Mouse (Mus musculus) layer of hippocampus, adult 8-10 months (tissue): Measurements from ENCODE around the gene Sipa1l3. TPM values are rescaled to one million over a fixed set of nuclear protein-coding genes. Genes with fewer than 3 reads are reported as not detected.
A peak's percentile ranks its signal among the peaks of the same experiment; 100 is the strongest.

Experiments
- DNase-seq, 2 experiments: peaks; one replicate each; pipeline ENCODE4 v3.0.0; 2022; ENCODE audit warnings: low spot score in 2 of 2
- total RNA-seq, 4 experiments: library from RNA; stranded (reverse); gene quantifications; 2 replicates each; pipeline ENCODE4 v1.2.4; 2022

Sipa1l3 gene
- total RNA-seq, 4 experiments from 2014 or later, result 158 to 231 (median 197) TPM

DNA sequence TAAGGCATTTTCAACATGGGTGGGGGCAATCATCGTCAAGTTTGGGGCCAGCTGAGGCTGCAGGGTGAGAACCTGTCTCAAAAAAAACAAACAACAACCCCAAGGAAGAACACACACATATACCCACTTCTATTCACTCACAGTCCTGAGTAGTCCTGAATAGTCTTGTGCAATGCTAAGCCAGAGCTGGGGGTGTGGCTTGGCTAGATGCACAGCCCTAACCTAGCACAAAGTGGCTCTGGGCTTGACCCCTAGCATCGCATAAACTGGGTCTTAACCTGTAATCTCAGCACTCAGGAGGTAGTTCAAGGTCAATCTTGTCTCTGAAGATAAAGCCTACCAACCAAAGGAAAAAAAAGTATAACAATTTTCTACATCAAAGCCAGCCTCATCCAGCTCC lies 101.5 kb downstream of the Sipa1l3 start:
- no peak for DNase-seq

DNA sequence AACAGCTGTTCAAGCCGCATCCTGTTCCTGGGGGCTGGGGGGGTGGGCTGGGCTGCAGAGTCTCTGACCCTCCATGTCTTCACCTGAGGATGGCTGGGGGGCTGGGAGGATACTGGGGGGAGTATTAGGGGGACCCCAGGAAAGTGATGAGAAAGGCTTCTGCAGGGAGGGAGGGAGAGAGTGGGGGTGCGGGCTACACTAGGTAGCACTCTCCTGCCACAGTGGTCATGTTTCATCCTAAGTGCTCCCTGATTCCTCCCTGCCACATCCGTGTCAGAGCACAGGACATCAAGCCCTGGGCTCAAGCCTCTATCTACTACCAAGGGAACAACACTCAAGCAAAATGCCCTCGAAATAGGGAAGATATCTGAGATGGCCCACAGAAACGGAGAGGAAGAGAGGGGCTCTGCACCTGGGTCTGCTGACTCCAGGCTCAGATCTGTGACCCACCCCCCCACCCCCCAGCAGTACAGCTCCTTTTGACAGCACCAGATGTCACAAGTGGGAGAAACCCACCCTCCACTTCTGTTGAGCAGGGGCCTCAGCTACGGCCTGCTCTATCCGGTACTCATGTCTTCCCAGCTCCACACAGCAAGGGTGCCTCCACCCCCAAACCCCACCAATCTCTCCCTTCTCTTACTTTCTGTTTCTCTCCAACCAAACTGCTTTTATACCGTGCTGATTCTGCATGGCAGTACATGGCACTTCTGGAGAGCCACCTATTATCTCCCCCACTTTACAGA lies 106.4 kb downstream of the Sipa1l3 start:
- no peak for DNase-seq

DNA sequence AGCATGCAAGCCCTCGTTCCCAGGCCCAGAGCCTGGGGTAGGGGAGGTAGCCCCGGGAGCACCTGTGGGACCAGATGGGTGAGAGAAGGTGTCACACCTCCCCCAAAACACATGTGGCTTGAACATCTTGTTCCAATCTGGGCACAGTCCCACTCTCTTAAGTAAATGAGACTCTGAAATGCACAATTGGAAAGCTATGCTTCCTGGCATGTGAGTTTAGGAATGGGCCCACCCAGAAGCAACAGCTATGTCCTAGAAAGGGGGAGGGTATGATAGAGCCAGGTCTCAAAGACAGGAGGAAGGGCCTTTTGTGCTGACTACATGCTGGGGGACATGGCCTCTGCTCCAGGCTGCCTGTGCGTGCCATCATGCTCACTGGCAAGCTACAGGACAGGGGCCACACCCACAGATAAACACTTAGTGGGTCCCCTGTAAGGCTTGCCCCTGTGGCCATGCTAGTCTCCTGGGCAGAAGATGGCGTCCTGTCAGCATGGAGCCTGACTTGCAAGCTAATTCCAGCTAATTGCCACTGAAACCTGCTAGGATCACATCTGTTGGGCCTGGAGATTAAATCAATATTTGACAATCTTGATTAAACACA lies 107.1 kb downstream of the Sipa1l3 start:
- DNase-seq, result no peak

DNA sequence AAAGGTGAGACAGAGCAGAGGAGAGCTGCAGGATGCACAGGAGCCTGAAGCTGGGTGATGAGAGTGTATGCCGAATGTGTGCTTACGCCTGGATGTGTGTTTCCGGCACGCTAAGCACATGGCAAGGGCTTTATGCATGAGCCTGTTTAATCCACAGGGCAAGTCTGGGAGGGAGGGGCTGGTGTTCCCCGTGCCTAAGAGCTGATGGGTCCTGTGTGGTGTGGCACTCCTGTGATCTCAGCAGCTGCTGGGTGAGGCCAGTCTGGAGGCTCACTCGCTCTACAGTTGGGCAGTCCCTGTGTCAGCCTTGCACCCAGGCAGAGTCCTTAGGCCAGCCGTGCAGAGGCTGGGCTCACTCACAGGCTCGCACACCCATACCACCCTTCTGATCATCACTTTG lies 108.0 kb downstream of the Sipa1l3 start:
- DNase-seq, result no peak

DNA sequence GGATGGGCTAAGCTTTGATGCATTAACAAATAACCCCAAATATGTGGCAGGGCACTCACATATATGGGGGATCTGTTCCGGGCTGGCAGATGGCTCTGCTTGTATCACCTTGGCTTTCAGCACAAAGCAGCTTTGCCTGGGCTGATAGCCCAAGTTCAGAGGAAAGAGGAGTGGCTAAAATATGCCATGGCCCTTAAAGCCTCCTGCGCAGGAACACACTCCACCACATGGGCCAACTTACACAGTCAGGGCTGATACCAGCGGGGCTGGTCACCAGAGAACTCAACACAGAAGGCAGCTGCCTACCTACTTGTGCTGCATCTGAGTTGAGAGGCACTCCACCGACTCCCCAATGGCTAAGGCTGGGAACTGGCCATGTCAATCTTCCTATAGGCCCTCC lies 111.6 kb downstream of the Sipa1l3 start:
- DNase-seq, result no peak

DNA sequence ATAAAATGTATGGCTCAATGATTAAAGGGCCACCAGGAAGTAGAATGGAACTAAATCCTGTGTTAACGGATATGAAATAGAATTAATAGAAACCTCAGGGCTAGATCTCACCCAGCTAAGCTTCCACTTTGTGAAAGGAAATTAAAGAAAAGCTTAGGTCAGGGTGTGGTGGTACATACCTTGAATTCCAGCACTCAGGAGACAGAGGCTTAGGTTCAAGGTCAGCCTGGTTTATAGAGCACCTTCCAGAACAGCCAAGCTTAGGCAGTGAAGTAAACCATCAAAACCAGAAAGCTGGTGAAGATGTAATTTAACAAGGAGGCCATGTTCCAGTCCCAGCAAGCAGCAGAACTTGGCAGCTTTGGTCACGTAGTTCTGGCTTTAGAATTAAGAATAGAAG lies 114.3 kb downstream of the Sipa1l3 start:
- no peak for DNase-seq

DNA sequence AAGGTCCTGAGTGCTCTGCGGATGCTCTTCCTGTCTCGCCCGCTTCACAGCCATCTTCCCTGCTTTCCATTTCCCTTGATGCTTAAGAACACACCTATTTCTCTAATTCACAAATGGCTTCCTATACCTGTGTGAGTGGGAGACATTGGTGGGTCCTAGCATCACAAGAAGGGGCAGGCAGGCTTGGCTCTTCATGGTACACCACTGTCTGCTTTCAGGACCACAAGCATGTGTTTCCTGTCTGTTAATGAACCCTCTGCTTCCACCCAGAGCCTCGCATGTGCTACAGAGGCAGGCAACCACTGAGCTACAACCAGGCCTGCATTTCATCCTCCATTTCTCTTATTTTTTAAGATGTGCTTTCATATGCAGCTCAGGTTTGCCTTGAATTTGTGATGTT lies 116.4 kb downstream of the Sipa1l3 start:
- no peak for DNase-seq

DNA sequence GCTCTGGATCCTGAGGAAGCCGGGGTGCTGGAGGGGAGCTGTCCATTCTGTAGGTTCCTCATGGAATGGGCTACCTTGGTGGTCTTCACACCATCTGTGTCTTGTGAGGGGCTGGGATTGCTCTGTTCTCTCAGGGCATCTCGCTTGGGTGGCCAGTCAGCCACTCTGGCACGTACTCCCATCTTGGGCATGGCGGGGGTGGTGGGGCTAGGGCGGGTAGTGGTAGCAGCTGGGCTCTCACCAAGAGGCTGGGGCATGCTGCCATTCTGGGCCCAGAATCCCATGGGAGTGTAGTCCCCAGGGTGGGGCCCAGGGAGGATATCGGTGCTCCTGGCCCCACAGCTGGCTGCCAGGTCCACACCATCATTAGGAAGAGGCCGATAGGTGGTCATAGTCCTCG lies 118.0 kb downstream of the Sipa1l3 start:
- no peak for DNase-seq

DNA sequence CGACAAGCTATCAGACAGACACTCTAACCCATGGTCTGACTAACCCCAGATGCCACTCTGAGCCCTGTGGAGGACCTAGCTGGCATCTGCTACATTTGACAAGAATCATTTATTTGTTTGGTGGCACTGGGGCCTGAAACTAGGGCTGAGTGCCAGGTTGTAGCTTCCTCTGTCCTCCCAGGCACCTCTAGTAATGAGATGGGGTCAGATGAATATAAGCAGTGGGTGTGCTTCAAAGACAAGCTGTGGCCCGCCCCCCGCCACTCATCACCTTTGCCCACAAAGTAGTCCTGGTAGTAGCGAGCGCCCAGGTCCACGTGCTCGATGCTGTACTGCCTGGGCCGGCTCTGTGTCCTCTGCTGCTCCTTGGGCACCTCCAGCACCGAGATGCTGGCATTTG lies 119.4 kb downstream of the Sipa1l3 start:
- DNase-seq, result no peak

DNA sequence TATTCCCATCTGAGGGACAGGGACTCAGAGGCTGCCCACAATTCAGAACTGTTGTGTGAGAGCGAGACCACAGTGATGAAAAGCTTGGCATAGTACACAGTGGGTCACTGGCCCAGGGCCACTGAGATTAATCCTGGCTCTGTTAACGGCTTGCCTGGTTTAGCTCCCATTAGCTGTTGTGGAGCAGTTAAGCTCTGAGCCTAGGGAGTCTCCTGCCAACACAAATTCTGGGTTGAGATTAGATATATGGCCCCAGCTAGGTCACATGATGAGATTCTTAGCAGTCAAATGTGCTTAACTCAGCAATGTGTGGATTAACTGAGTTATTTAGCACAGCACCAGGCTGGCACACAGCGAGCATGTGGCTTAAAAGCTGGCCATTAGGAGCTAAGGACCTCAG lies 121.0 kb downstream of the Sipa1l3 start:
- DNase-seq, result no peak

DNA sequence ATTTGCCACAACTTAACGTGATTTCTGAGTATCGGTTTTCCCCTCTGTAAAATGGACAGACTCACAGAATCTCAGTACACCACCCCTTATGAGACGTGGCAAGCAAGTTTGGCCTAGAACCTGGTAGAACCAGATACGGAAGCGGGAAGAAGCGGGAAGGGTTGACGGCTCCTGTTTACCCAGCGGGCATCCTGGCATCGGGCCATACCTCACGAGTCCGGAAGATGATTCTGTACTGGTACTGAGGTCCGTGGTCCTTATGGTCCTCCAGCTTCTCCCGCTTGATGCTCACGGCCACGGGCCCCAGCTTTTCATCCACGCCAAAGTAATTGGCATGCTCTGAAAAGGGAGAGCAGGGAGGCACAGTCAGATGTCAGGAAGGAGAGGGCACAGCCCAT lies 121.5 kb downstream of the Sipa1l3 start:
- DNase-seq, result no peak

DNA sequence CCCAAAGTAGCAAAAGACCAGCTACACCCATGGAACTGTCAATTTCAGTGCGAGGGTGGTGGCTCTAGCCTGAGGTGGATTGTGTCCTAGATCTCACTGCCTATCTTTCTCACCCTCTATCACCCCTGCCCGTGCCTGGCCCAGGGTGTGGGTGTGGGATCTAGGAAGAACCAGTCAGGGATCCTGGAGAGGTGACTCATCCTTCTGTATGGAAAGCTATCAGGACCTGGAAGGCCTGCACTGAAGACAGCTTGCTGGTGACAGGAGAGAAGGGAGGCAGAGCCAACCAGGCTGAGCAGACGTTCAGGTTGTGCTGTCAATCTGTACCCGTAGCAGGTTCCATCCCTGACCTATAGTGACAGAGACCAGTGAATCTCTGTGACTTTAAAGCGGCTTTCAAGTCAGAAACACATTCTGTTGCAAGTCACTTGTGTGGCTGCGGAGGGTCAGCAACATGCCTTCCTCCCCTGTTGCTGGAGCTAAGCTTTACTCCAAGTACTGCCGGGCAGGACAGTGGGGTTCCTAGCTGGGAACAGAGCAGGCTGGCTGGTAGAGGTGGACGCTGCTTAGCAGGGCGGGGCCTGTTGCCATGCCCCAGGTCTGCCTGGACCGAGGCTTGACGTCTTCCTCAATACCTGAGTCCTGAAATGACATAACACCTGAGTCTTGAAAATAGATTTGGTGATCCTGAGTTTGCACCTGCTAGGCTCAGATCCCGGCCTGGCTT lies 122.1 kb downstream of the Sipa1l3 start:
- no peak for DNase-seq

DNA sequence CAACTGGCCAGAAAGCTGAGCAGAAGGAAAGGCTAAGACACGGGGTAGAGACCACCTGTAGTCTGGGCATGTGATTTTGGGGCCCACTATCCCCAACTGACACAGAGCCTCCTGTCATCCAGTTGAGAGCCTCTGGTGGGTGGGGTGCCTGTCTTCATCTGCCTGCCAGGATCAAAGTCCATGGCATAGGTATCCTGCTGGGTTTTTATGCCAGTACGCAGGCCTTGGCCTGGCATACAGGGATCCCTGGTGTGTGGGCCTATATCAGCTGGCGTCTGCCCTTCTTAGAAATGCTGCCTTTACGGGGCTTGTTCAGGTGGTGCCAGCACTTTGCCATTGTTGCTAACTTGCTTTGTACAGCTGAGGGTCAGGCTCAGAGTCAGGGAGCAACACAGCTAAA lies 123.3 kb downstream of the Sipa1l3 start:
- no peak for DNase-seq

DNA sequence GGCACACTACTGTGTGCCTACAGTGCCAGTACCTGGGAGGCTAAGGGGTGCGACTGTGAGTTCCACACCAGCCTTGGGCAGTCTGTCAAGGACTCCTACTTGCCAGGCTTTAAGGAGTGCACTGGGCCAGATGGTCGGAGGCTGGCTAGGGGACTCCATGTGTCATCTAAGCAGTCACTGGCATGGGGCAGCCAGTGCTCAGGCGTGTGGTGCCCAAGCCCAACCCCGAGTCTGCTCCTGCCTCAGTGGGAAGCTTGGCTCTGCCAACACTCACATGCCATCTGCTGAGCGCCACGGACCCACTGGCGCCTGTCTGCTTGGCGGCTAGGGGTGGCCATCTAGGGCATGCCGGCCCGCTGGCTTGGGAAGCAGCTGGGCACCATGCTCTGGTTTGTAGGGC lies 125.1 kb downstream of the Sipa1l3 start:
- DNase-seq, result no peak

DNA sequence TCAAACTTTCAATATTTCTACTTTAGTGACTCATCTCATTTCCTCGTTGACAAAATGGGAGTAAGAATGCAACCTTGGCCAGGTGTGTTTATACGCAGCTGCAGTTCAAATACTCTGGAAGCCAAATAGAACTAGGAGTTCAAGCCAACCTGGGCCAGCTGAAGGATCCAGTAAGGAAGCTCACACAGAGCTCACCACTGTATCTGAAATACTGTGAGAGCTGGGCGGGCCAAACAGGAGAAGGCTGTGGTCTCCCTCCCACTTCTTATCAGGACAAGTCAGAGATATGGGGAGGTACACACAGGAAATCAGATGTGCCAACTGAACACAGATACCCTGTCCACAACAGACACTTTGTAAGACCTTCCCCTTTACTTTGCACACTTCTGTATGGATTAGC lies 125.6 kb downstream of the Sipa1l3 start:
- DNase-seq, result no peak

DNA sequence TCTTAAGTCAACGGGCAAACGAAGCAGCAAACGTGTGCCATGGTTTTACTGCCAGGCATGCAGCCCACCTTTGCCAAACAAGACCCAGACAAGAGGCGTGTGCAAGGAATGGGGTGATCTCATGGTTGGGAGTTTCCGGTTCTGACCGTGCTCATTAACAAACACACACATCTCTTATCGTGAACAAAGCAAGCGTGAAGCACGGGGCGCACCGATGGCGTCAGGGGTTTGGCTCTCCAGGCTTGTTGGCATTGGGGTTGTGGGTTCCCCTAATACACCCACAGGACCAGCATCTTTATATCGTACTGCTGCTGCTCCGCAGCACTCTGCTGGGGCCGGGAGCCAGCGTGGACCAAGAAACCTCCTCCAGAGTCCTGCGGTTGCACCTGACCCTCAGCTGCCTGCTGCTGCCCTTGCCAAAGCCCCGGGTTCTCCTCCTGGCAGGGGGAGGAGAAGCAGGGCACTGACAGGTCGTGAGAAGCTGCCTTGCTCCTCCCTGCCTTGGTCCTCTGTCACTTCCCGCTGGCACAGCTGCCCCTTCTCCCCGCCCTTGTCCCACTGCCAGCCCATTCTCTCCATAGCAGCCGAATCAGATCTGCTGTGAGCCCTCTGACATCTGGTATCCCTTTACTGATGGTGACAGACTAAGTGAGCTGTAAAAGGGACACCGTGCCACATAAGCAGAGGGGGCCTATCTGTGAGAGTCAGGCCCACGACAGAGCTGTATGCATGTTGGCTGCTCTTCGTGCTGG lies 126.5 kb downstream of the Sipa1l3 start:
- DNase-seq, result no peak

DNA sequence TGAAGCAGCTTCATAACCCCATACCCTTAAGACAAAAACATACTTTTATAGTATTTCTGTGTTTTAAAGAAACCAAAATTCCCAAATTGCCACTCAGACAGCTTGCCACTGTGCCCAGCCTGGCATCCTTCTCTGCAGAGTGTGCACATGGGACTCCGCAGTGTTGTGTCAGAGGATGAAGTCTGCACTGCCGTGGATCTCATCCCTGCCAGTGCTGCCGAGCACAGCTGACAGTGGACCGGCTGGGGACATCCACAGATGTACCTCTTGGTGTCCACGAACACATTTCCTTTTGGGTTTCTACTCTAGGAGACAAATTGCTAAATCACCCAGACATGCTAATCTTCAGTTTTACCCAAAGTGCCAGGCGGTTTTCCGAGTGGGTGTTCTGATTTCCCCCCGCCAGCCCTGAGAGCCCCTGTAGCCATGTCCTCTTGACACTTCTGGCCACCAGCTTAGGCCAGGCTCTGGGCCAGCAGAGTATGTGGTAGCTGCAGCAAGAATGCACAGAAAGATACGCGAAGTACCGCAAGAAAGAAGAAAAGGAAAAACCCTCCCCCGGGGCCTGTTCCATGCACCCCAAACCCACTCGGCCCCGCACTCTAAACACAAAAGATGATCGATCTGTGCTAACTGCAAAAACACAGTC lies 127.2 kb downstream of the Sipa1l3 start:
- no peak for DNase-seq

DNA sequence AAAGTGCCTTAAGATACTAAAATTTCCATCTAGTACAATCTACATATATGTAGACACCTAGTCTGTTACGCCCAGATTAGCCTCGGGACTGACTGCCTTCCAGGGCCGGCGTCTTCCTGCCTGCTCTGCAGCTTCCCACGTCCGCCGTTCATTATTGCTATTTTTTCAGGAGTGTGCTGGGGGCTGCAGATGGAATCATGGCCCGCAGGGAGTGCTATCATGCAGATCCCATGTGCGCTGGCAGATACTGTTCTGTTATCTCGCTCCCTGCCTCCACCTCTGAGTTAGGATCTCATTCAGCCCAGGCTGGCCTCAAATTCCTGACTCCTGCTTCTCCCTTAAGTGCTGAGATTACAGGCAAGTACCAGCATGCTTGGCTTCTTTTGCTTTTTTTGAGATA lies 128.2 kb downstream of the Sipa1l3 start:
- DNase-seq, result no peak

DNA sequence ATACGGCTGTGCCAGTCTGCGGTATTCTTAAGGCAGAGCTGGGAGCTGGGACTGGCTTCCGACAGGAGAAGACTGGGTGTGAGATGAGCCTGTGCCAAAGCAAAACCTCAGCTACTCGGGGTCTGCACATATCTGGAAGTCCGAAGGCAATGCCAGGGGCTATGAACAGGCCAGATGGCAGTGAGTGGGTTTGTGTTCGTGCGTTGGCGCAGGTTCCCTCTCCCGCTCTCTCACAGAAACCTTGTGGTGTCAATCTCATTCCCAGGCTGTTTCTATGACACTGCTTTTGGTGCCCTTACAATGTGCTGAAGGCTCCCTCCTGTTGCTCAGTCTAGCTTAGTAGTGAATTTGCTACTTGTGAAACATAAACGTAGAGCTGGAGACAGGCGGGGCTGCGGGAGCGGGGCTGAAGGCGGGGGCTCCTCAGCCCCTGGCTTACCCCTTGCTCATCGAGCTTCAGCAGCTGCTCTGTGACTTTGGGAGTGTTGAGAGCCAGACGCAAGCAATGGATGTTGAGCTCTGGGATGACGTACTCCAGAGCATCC lies 130.8 kb downstream of the Sipa1l3 start:
- DNase-seq, result peak; percentile 67 to 70

DNA sequence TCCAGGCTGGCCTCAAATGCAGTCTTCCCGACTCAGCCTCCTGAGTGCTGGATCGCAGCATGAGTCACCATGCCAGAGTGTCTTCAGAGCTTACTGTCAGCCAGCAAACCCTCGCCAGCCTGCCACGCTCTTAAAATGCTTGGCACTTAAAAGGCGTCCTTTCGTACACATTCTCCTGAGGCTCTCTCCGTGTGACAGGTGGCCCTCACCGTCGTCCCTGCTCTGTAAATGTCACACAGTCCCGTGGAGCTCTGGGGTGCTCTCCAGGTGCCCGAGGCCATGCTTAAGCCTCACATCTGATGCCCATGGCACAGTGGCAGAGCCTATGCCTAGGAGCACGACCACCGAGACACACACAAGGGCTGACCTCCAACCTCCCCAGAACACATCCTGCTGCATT lies 132.1 kb downstream of the Sipa1l3 start:
- peak in 1 of 2 experiments; percentile 32 for DNase-seq

DNA sequence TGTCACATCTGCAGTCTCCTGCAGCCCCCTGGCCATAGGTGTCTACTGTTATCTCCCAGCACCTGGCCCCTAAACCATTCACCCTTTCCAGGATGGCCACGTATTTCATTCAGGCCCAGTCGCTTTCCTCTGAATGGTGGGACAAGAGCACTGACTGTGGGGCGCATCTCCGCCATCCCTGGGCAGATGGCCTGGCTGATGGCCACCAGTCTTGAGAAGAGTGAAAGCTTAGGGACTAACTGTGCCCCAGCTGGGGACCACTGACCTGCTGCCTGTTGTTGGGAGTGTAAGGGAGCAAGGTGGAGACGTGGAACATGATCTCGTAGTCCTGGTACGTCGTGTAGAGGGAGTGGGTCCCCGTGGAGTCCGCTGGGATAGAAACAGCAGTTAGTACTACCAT lies 132.7 kb downstream of the Sipa1l3 start:
- DNase-seq, result no peak
